Mouse (Mus musculus) limb, embryonic 15.5 days (tissue): ENCODE measurements around the gene Vps13d. TPM values are rescaled to one million over a fixed set of nuclear protein-coding genes. Genes with fewer than 3 reads are reported as not detected.

Experiments
- ATAC-seq: fragments of 200-750 bp; cut with Nextera tagmentation; 2 replicates; pipeline ENCODE4 v1.8.0; 2017; ENCODE audit warnings: low read depth, moderate TSS enrichment; ENCODE audit not compliant: insufficient number of reproducible peaks, low FRiP score, low TSS enrichment
- H3K27ac ChIP-seq: fragments of 300-500 bp; sonication (generic); 2 replicates; pipeline ENCODE4 v1.5.1; 2015; ENCODE audit warnings: moderate library complexity, mild to moderate bottlenecking, inconsistent platforms
- H3K27me3 ChIP-seq: fragments of 300-500 bp; sonication (generic); 2 replicates; pipeline ENCODE4 v1.6.1; 2015; ENCODE audit warnings: inconsistent platforms
- H3K36me3 ChIP-seq: fragments of 300-500 bp; sonication (generic); 2 replicates; pipeline ENCODE4 v1.6.1; 2015; ENCODE audit warnings: inconsistent platforms
- H3K4me1 ChIP-seq: fragments of 300-500 bp; sonication (generic); 2 replicates; pipeline ENCODE4 v1.6.1; 2015; ENCODE audit warnings: inconsistent platforms
- H3K4me2 ChIP-seq: fragments of 300-500 bp; sonication (generic); 2 replicates; pipeline ENCODE4 v1.6.1; 2015; ENCODE audit warnings: mild to moderate bottlenecking, inconsistent platforms
- H3K4me3 ChIP-seq: fragments of 300-500 bp; sonication (generic); 2 replicates; pipeline ENCODE4 v1.5.1; 2015; ENCODE audit warnings: mild to moderate bottlenecking, inconsistent platforms
- H3K9ac ChIP-seq: fragments of 300-500 bp; sonication (generic); 2 replicates; pipeline ENCODE4 v1.6.1; 2015; ENCODE audit warnings: inconsistent platforms
- H3K9me3 ChIP-seq: fragments of 300-500 bp; sonication (generic); 2 replicates; pipeline ENCODE4 v1.6.1; 2016; ENCODE audit warnings: inconsistent platforms
- WGBS: fragments of 180-500 bp; shearing (Covaris S2); methylation state at CpG from one replicate; pipeline ENCODE4 v1.1.7; 2015; 5-methylcytosine and 5-hydroxymethylcytosine counted together
- polyA plus RNA-seq: library from polyadenylated mRNA; unstranded; fragments of >200 nt; fragmentation: Nextera tagmentation; extraction: Ambion mirVana; gene quantifications from 2 replicates; pipeline ENCODE4 v1.2.1, GENCODE M21; 2015

Gene Vps13d
- polyA plus RNA-seq, 1 experiment from 2014 or later: 11.1 TPM

DNA sequence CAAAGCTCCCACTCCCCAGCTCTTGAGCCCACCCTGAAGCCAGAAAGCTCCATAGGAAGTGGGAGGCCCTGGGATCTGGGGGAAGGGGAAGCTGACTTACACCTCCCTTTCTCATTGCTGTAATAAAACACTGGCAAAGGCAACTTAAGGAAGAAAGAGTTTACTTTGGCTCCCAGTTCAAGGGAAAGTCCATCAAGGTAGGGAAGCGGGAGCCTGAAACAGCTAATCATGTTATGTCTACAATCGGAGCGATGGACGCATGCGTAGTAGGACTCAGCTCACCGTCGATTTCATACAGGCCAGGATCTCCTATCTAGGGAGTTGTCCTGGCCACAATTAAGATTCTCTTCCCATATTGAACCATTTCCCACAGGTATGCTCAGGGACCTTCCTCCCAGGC, 263.6 kb downstream of the Vps13d start:
- H3K4me3 ChIP-seq: no peak overlapping the region
- peak overlapping the region; percentile 84 for H3K27ac ChIP-seq
- no peak overlapping the region for H3K9ac ChIP-seq
- no peaks in the 10 kb centered on the region for H3K27me3 ChIP-seq
- H3K4me1 ChIP-seq: peaks cover 24% of the 10 kb centered on the region
- no peaks in the 10 kb centered on the region for H3K9me3 ChIP-seq
- 81% methylated on average over 7 of the region's 7 CpGs for WGBS
- ATAC-seq: no peak
- H3K4me2 ChIP-seq: no peak overlapping the region
- H3K36me3 ChIP-seq: peaks cover 24% of the 10 kb centered on the region

- Histone ChIP-seq H3K4me1 (peaks cover 24% of the 10 kb centered on the region), H3K27ac (peak overlapping the region; percentile 84), H3K27me3 (no peaks in the 10 kb centered on the region), H3K36me3 (peaks cover 28% of the 10 kb centered on the region), H3K4me2 (no peak overlapping the region), H3K4me3 (no peak overlapping the region), H3K9ac (no peak overlapping the region), H3K9me3 (no peaks in the 10 kb centered on the region)
- peak; percentile 85 for ATAC-seq
- WGBS: 4% methylated on average over 10 of the region's 10 CpGs
These were observed 264.4 kb downstream of the Vps13d start for GRCm38 (mm10) chr4:144930366-144930765.

DNA sequence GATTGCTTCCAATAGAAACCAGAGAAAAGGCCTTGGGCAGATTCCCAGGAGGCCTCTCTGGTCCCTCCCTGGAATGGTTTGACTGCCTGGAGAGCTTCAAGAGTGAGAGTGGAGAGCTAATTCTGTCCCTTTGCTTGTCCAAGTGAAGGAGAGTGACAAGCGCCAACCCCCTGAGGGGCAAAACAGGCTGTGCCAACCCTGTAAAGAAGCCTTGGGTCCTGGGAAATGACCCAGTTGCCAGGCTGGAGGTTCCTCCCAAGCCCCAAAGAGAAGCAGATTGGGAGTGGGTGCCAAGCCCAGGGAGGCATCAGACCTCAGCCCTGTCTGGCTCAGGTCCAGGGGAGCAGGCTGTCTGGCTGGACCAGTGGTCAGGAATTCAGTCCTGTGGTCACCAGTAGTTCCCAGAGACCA, 265.0 kb downstream of the Vps13d start:
- peaks cover 28% of the 10 kb centered on the region for H3K36me3 ChIP-seq
- H3K27ac ChIP-seq: peak overlapping the region; percentile 84
- 66% methylated on average over 1 of the region's 1 CpGs for WGBS
- H3K4me3 ChIP-seq: no peak overlapping the region
- peak; percentile 41; the same call in 1 of the 2 replicates for ATAC-seq
- no peaks in the 10 kb centered on the region for H3K27me3 ChIP-seq
- H3K4me1 ChIP-seq: peaks cover 24% of the 10 kb centered on the region
- no peak overlapping the region for H3K9ac ChIP-seq
- H3K4me2 ChIP-seq: no peak overlapping the region
- H3K9me3 ChIP-seq: no peaks in the 10 kb centered on the region

- peaks cover 28% of the 10 kb centered on the region for H3K36me3 ChIP-seq
- H3K9me3 ChIP-seq: no peaks in the 10 kb centered on the region
- H3K4me2 ChIP-seq: no peak overlapping the region
- no peaks in the 10 kb centered on the region for H3K27me3 ChIP-seq
- H3K4me3 ChIP-seq: no peak overlapping the region
- H3K4me1 ChIP-seq: peaks cover 24% of the 10 kb centered on the region
- H3K27ac ChIP-seq: peak overlapping the region; percentile 27
- 87% methylated on average over 5 of the region's 5 CpGs for WGBS
- H3K9ac ChIP-seq: no peak overlapping the region
- no peak for ATAC-seq
These were observed 265.9 kb downstream of the Vps13d start for GRCm38 (mm10) chr4:144928693-144929436.

Other genes starting within 250 kb of the Vps13d start
- gene Tnfrsf1b, start 51.9 kb upstream of the Vps13d start, polyA plus RNA-seq: 4.5 and 6.3 TPM in 2 replicates
- gene Tnfrsf8, start 120.2 kb upstream of the Vps13d start, polyA plus RNA-seq: 0.17 TPM in 1 of 2 replicates, not detected in the other